Mouse (Mus musculus) small intestine, adult 2 months (tissue): ENCODE results near the gene Med20.

Source experiments
- CTCF ChIP-seq: fragments of 200-500 bp; IDR thresholded peaks from 2 replicates; pipeline ENCODE4 v1.5.1; 2012; ENCODE audit warnings: low read depth, mild to moderate bottlenecking, control low read depth, inconsistent platforms, low read length, moderate library complexity, mixed read lengths; ENCODE audit not compliant: insufficient replicate concordance, insufficient read length; ENCODE audit errors: extremely low read depth
- POLR2A ChIP-seq: fragments of 200-500 bp; IDR thresholded peaks from 2 replicates; pipeline ENCODE4 v1.6.1; 2012; ENCODE audit warnings: low read depth, mild to moderate bottlenecking, control low read depth, inconsistent platforms, low read length, moderate library complexity

DNA sequence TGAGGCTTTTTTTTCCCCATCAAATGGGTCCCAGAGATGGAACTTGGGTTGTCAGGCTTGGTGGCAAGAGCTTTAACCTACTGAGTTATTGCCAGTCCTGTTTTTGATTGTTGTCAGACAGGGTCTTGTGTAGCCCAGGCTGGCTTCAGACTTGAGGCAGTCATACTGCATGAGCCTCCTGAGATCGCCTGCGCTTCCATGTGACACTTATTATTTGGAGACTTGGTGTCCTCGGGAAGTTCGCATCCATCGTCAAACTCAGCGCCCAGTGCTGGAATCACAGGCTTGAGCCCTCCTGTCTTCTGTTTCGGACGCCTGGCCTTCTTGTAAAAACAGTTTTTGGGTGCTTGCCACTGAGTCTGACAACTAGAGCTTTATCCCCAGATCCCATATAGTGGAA is 4.7 kb downstream of the Med20 start:
- TF ChIP-seq CTCF (no peak), POLR2A (no peak)
